Mouse (Mus musculus) stomach, embryonic 16.5 days (tissue): ENCODE data around the gene Rock2. TPM values are rescaled to one million over a fixed set of nuclear protein-coding genes. Genes with fewer than 3 reads are reported as not detected.

ENCODE experiments used
- ATAC-seq: fragments of 200-750 bp; cut with Nextera tagmentation; 2 replicates; pipeline ENCODE4 v1.8.0; 2017; ENCODE audit warnings: moderate number of reproducible peaks, moderate TSS enrichment; ENCODE audit not compliant: insufficient read depth, low FRiP score
- H3K27ac ChIP-seq: fragments of 300-500 bp; sonication (generic); 2 replicates; pipeline ENCODE4 v1.5.1; 2014; ENCODE audit warnings: low read length
- H3K27me3 ChIP-seq: fragments of 300-500 bp; sonication (generic); 2 replicates; pipeline ENCODE4 v1.6.1; 2014; ENCODE audit warnings: low read length, control low read depth, mixed read lengths; ENCODE audit not compliant: control insufficient read depth, insufficient read depth
- H3K36me3 ChIP-seq: fragments of 300-500 bp; sonication (generic); 2 replicates; pipeline ENCODE4 v1.6.1; 2014; ENCODE audit warnings: low read length; ENCODE audit not compliant: control insufficient read depth, insufficient read depth
- H3K4me1 ChIP-seq: fragments of 300-500 bp; sonication (generic); 2 replicates; pipeline ENCODE4 v1.6.1; 2014; ENCODE audit warnings: low read length, control low read depth, mixed read lengths; ENCODE audit not compliant: control insufficient read depth, insufficient read depth
- H3K4me2 ChIP-seq: fragments of 300-500 bp; sonication (generic); 2 replicates; pipeline ENCODE4 v1.6.1; 2014; ENCODE audit warnings: low read depth, low read length, mixed read lengths
- H3K4me3 ChIP-seq: fragments of 300-500 bp; sonication (generic); replicated peaks from 2 replicates; pipeline ENCODE4 v1.5.1; 2014; ENCODE audit warnings: mild to moderate bottlenecking, low read length
- H3K9ac ChIP-seq: fragments of 300-500 bp; sonication (generic); 2 replicates; pipeline ENCODE4 v1.6.1; 2014; ENCODE audit warnings: low read length
- H3K9me3 ChIP-seq: fragments of 300-500 bp; sonication (generic); replicated peaks from 2 replicates; pipeline ENCODE4 v1.6.1; 2016; ENCODE audit warnings: low read length, control low read depth; ENCODE audit not compliant: control insufficient read depth
- WGBS: fragments of 180-500 bp; shearing (Covaris S2); extraction: QIAGEN DNeasy Blood & Tissue Kit; methylation state at CpG from one replicate; pipeline ENCODE4 v1.1.7; 2014; 5-methylcytosine and 5-hydroxymethylcytosine counted together
- polyA plus RNA-seq: library from polyadenylated mRNA; unstranded; fragments of >200 nt; fragmentation: Nextera tagmentation; extraction: Ambion mirVana; gene quantifications from 2 replicates; pipeline ENCODE4 v1.2.1, GENCODE M21; 2015

Rock2 gene
- polyA plus RNA-seq, 1 experiment from 2014 or later: 16.5 TPM

- no peak overlapping the region for H3K9ac ChIP-seq
Measured at GRCm38 (mm10) chr12:17036532-17036931, 141.8 kb downstream of the Rock2 start.

GRCm38 (mm10) chr12:17037053-17037610 is 142.4 kb downstream of the Rock2 start:
- Histone ChIP-seq H3K27ac (no peak overlapping the region), H3K9me3 (no peaks in the 10 kb centered on the region), H3K36me3 (no peaks in the 10 kb centered on the region), H3K9ac (no peak overlapping the region), H3K4me2 (no peak overlapping the region), H3K4me3 (no peak overlapping the region), H3K4me1 (no peaks in the 10 kb centered on the region), H3K27me3 (no peaks in the 10 kb centered on the region)
- WGBS: 58% methylated on average over 14 of the region's 14 CpGs
- ATAC-seq: no peak

More at GRCm38 (mm10) chr12:17036532-17036931, 141.8 kb downstream of the Rock2 start:
- no peak for ATAC-seq
- Histone ChIP-seq H3K9me3 (no peaks in the 10 kb centered on the region), H3K4me1 (no peaks in the 10 kb centered on the region), H3K4me2 (no peak overlapping the region), H3K4me3 (no peak overlapping the region), H3K27ac (no peak overlapping the region), H3K36me3 (no peaks in the 10 kb centered on the region), H3K27me3 (no peaks in the 10 kb centered on the region)
- WGBS: 69% methylated on average over 9 of the region's 9 CpGs

Other genes with a start within 250 kb of the Rock2 start
- not detected in 2 replicates for gene Ntsr2, start 241.5 kb upstream of the Rock2 start, polyA plus RNA-seq
- 0.80 and 1.0 TPM in 2 replicates for gene Greb1, start 94.0 kb upstream of the Rock2 start, polyA plus RNA-seq
- 26.5 and 27.9 TPM in 2 replicates for gene E2f6, start 83.9 kb upstream of the Rock2 start, polyA plus RNA-seq
- 13.8 TPM in 2 replicates for gene Pqlc3, start 105.5 kb downstream of the Rock2 start, polyA plus RNA-seq
- 0.22 and 0.34 TPM in 2 replicates for gene 2410004P03Rik, start 116.8 kb downstream of the Rock2 start, polyA plus RNA-seq